Mouse (Mus musculus): ENCODE results near the gene Uqcc2.

The Uqcc2 gene

DNA sequence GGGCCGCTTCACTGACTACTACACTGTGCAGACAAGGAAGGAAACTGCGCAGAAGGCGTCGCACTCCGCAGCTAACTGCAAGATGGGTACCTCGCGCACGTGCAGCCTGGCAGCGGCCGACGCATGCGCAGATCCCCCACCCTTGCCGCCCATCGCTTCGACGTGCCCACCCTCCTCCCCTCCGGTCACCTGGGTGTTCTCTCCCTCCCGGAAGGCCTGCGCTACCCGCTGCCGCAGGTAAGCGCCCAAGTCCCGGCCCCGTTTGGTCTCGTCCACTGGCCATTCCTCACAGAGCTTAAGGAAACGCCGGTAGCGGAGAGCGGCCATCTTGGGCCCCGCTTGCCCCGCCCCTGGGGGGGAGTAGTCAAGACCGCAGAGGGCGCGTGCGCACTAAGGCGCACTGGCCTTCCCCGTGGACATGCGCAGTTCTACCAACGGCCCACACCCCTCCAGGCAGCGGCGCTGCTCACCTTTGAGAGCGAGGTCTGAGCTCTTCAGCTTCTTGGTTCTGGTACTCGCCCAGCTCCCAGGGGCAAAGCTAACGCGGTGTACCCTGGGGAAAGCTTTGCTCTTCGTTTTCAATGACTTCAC lies at the start of gene Uqcc2:
Gene Uqcc2 (minus strand): TSS at position 366 of the 591 bp plus-strand sequence.
- DNase-seq (ENCODE audit: low spot score) = peak; percentile 99

DNA sequence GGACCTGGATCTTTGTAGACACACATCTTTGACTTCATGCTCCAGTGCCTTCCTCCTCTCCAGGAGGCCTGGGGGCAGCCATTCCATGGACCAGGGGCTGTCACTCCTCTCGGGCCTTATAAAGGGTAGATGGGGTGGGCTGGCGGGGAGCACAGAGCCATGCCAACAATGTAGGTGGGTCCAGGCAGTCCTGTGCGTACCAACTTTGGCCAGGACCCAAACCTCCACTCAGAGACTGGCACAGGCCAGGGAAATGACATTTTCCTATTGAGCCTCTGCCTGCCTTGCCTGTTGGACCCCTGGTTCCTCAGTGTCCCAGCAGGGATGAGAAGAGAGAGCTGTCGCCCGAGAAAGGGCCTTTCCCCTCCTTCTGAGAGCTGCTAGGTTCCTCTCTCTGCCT lies 48.7 kb upstream of the Uqcc2 start:
- no peak for DNase-seq (ENCODE audit: low spot score)

- DNase-seq (ENCODE audit: low spot score) = no peak
These were observed 48.0 kb upstream of the Uqcc2 start for GRCm38 (mm10) chr17:27181666-27182065.

DNA sequence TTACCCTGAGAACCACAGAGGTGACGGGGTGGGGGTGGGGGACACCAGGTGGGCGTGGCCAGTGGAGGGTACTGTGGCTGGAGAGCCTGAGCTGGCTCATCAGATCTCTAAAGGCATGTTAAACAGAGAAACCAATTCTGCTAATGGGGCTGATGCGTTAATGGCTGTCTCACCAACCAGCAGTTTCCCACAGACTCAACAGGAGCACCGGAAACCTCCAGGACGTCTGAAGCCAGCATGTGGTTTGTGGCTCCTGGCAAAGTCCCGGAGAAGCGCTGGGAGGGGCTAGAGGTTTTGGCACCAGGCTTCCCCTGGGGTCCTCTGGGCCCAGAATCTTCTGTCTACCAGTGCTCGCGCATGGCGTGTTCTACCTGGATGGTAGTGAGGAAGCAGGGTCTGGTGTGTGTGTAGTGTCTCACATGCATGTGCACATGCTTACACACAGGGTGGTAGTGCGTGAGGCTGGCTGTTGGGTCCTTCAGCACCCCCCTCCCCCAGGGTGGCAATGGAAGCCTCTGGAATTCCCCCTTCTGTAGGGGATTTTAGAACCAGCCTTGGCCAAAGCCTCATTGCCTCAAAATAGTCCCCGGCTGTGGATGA lies 46.1 kb upstream of the Uqcc2 start:
- no peak for DNase-seq (ENCODE audit: low spot score)

DNA sequence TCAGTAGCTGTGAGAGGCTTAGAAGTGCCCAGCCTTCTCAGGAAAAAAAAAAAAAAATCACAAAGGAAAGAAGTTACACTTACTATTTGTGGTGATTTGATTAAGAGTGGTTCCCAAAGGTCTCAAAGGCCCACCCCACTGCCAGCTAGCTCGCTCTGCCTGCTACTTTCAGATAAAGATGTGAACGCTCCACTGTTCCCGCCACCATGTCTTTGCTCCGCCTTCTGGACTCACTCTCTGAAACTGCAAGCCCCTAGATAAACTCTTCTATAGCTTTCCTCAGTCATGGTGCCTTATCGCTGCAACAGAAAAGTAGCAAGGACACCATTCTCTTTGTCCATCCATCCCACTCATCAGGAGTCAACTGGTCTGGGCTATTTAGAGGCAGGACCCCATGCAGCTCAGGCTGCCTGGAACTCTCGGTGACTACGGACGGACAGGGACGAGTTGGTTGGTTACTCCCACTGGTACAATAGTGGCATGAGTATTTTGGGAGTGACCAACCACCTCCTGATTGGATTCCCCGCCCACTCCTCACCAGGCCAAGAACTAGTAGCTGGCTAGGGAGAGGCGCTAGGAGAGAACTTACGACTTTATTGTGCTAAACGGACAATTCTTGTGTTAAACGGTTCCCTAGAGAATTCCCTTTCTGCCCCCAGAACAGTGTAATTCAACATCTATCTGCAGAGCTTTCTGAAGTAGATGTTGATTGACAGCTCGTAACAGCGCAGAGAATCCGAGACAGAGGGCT lies 44.9 kb upstream of the Uqcc2 start:
- no peak for DNase-seq (ENCODE audit: low spot score)

- DNase-seq (ENCODE audit: low spot score) = no peak
These were observed 44.3 kb upstream of the Uqcc2 start for GRCm38 (mm10) chr17:27178019-27178418.

DNA sequence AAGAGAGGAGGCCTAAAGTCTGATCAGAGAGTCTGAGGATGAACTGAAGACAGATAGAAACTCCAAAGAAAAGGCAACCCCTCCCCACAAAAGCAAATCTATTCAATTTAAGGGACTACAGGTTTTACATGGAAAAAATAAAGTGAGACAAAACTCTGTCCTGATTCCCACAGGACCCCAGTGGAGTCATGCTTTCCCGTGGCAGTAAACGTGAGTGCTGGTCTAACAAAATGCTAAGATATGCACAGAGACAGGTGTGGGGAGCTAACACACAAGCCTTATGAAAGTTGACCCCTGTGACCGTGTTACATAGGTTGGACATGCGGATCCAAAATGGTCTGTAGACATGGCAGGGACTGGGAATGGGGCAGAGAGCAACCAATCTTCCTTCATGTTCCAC lies 43.0 kb upstream of the Uqcc2 start:
- DNase-seq (ENCODE audit: low spot score) = no peak

DNA sequence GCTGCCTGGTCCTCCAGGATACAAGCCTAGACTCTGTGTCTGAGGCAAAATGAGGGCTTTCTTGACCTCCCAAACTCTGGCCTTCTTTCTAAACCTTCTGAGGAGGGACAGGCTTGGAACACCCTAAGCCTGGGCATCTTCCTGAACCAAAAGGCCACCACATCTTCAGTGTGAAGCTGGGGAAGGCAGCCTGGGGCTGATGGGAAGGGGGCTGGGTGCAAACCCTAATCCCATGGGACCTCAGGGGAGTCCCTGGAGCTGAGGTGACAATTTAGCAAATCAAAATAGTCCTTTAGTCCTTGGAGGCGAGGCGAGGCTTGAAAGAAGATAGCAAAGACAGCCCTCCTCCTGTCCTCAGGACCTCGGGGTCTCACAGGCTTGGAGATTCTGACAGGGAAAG lies 42.6 kb upstream of the Uqcc2 start:
- no peak for DNase-seq (ENCODE audit: low spot score)

- peak; percentile 52 for DNase-seq (ENCODE audit: low spot score)
These were observed 41.6 kb upstream of the Uqcc2 start for GRCm38 (mm10) chr17:27175196-27175874.

GRCm38 (mm10) chr17:27173715-27174114 lies 40.0 kb upstream of the Uqcc2 start:
- DNase-seq (ENCODE audit: low spot score) = no peak

GRCm38 (mm10) chr17:27172459-27172858 lies 38.7 kb upstream of the Uqcc2 start:
- no peak for DNase-seq (ENCODE audit: low spot score)

DNA sequence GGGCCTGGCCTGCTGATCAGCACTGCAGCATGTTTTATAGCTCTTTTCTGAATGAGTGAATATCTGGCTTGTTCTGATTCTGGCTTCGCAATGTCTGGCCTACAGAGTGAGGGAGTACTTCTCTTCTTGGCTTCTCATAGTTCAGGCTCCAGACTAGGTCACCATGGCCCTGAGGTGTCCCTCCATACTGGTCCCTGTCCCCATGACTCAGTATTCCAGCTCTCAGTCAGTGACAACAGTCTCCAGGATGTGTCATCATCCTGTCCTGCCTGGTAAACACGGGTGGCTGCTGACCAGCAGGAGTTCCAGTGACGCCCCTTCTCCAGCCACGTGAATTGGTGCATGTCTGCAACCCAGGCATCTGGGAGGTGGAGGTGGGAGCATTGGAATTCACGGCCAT lies 37.4 kb upstream of the Uqcc2 start:
- DNase-seq (ENCODE audit: low spot score) = no peak

DNA sequence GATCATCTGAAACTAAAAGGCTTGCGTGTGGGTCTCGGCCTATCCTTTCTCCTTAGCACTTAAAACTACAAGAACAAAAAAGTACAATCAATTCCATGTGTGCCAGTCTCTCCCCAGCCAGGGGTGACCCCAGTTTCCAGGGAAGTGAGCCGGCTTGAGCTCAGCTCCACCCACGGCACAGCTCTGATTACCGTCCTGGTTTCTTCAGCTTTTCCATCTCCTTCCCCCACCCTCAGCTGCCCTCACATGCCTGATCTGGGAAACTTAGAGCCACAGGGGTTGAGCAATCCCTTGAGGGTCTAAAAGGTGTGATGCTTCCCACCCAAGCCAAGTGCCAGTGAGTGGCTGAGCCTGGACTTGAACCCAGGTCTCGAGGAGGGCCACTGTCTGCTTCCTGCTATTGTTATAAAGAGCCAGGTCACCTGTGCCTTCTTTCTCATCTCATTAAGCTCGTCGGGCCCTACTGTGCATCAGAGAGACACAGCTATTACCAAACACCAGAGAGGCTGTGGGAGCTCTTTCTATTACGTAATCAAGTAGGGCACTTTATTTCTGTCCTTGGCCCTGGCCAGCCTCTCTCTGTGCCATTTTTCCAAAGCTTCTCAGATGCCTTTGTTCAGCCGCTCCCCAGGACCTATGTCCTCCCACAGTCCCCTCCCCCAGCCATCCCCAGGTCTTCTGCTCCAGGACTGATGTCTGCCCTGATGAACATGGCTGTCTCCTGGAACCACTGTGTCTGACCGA lies 36.4 kb upstream of the Uqcc2 start:
- DNase-seq (ENCODE audit: low spot score) = no peak

DNA sequence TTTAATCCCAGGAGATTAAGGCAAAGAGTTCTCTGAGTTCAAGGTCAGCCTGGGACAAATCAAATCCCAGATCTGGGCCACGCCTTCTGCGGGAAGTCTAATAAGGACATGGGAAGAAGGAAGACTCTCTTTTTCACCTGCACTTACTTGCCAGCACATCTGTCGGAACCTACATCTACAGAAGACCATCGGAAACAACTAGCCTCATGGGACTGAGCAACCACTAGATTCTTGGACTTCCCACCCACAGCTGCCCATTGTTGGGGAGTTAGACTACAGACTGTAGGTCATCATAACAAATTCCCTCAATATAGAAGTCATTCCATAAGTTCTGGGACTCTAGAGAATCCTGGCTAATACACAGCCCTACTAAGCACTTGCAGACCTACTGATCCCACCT lies 34.9 kb upstream of the Uqcc2 start:
- DNase-seq (ENCODE audit: low spot score) = no peak

GRCm38 (mm10) chr17:27167545-27167944 lies 33.8 kb upstream of the Uqcc2 start, which contains the start of gene Ip6k3:
TSS of gene Ip6k3 (minus strand) at chr17:27167795.
- no peak for DNase-seq (ENCODE audit: low spot score)

- DNase-seq (ENCODE audit: low spot score) = no peak
These were observed 33.2 kb upstream of the Uqcc2 start for GRCm38 (mm10) chr17:27166901-27167300.

- peak; percentile 66 for DNase-seq (ENCODE audit: low spot score)
These were observed 31.5 kb upstream of the Uqcc2 start for GRCm38 (mm10) chr17:27165054-27165773.

GRCm38 (mm10) chr17:27160905-27161304 lies 27.2 kb upstream of the Uqcc2 start:
- no peak for DNase-seq (ENCODE audit: low spot score)

GRCm38 (mm10) chr17:27159169-27159568 lies 25.5 kb upstream of the Uqcc2 start:
- no peak for DNase-seq (ENCODE audit: low spot score)

GRCm38 (mm10) chr17:27158439-27158838 lies 24.7 kb upstream of the Uqcc2 start:
- no peak for DNase-seq (ENCODE audit: low spot score)

GRCm38 (mm10) chr17:27155752-27156151 lies 22.0 kb upstream of the Uqcc2 start:
- no peak for DNase-seq (ENCODE audit: low spot score)

Measured in embryo, embryonic 10.5 days (tissue).